Mouse (Mus musculus): ENCODE data around the gene Nacad. TPM values are rescaled to one million over a fixed set of nuclear protein-coding genes. Genes with fewer than 3 reads are reported as not detected.

Nacad gene
- polyA plus RNA-seq, 1 experiment from 2014 or later, result 28.4 TPM

- DNase-seq (ENCODE audit: low spot score) (no peak), ATAC-seq (replicated peaks; ENCODE audit: low FRiP score) (no peak)
- Histone ChIP-seq H3K36me3 (ENCODE audit: control insufficient read depth, insufficient read depth, low read length) (peaks cover 14% of the 10 kb centered on the region), H3K27ac (ENCODE audit: low read depth, low read length) (no peak overlapping the region), H3K4me3 (ENCODE audit: low read depth, low read length) (no peak overlapping the region), H3K4me1 (replicated peaks; ENCODE audit: control insufficient read depth, insufficient read depth, low read length) (peaks cover 9% of the 10 kb centered on the region), H3K4me2 (ENCODE audit: low read depth, low read length, severe bottlenecking) (no peak overlapping the region), H3K9me3 (ENCODE audit: control insufficient read depth, low read length) (no peaks in the 10 kb centered on the region), H3K9ac (ENCODE audit: low read length) (no peak overlapping the region), H3K27me3 (ENCODE audit: control insufficient read depth, insufficient read depth, low read length) (no peaks in the 10 kb centered on the region)
- WGBS, result 88% methylated on average over 6 of the region's 6 CpGs
These were observed 11.0 kb downstream of the Nacad start for GRCm38 (mm10) chr11:6594845-6595244.

GRCm38 (mm10) chr11:6593406-6593805 lies 12.4 kb downstream of the Nacad start:
- WGBS, result 82% methylated on average over 11 of the region's 11 CpGs
- no peak overlapping the region for H3K4me2 ChIP-seq (ENCODE audit: low read depth, low read length, severe bottlenecking)
- H3K36me3 ChIP-seq (ENCODE audit: control insufficient read depth, insufficient read depth, low read length), result peaks cover 14% of the 10 kb centered on the region
- no peak for ATAC-seq (replicated peaks; ENCODE audit: low FRiP score)
- peak; percentile 47 for DNase-seq (ENCODE audit: low spot score)
- no peak overlapping the region for H3K27ac ChIP-seq (ENCODE audit: low read depth, low read length)
- H3K9ac ChIP-seq (ENCODE audit: low read length), result no peak overlapping the region
- H3K4me3 ChIP-seq (ENCODE audit: low read depth, low read length), result no peak overlapping the region
- no peaks in the 10 kb centered on the region for H3K9me3 ChIP-seq (ENCODE audit: control insufficient read depth, low read length)
- H3K27me3 ChIP-seq (ENCODE audit: control insufficient read depth, insufficient read depth, low read length), result no peaks in the 10 kb centered on the region
- peaks cover under 1% of the 10 kb centered on the region; the same call in 1 of the 2 replicates for H3K4me1 ChIP-seq (replicated peaks; ENCODE audit: control insufficient read depth, insufficient read depth, low read length)

DNA sequence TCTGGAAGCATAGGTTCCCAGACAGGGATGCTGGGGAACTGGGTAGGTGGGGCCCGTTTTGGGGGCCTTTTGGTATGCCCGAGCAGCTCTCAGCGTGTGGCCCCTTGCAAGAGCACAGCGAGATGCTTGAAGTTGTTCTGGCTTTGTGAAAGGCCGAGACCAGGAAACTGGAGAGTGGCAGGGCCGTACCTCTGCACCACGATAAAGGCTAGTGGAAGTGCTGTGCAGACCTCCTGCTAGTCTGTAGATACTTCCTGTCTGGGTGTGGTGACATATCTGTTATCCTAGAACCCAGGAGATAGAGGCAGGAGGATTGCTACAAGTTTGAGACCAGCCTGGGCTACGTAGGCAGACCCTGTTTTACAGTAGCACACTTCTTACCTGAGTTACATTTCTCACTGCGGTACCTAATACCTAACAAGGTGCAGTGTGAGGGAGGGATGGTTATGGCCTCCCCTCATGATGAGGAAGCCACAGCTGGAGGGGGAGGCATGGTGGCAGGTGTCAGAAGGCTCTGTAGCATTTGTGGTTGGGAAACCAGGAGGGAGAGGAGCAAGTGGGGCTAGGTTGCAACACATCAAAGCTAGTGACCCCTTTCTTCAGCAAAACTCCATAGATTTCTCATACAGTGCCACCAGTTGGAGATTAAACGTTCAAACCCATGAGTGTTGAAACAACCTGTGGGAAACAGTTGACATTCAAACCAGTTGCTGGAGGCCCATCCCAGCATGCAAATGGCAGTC lies 14.7 kb downstream of the Nacad start:
- Histone ChIP-seq H3K9ac (ENCODE audit: low read length) (no peak overlapping the region), H3K9me3 (ENCODE audit: control insufficient read depth, low read length) (no peaks in the 10 kb centered on the region), H3K4me1 (replicated peaks; ENCODE audit: control insufficient read depth, insufficient read depth, low read length) (no peaks in the 10 kb centered on the region), H3K4me3 (ENCODE audit: low read depth, low read length) (no peak overlapping the region), H3K27me3 (ENCODE audit: control insufficient read depth, insufficient read depth, low read length) (no peaks in the 10 kb centered on the region), H3K4me2 (ENCODE audit: low read depth, low read length, severe bottlenecking) (no peak overlapping the region), H3K27ac (ENCODE audit: low read depth, low read length) (no peak overlapping the region), H3K36me3 (ENCODE audit: control insufficient read depth, insufficient read depth, low read length) (peaks cover 8% of the 10 kb centered on the region)
- 85% methylated on average over 10 of the region's 10 CpGs for WGBS
- DNase-seq (ENCODE audit: low spot score) (no peak), ATAC-seq (replicated peaks; ENCODE audit: low FRiP score) (no peak)

- ATAC-seq (replicated peaks; ENCODE audit: low FRiP score) (no peak), DNase-seq (ENCODE audit: low spot score) (no peak)
- H3K4me1 ChIP-seq (replicated peaks; ENCODE audit: control insufficient read depth, insufficient read depth, low read length), result no peaks in the 10 kb centered on the region
- H3K9me3 ChIP-seq (ENCODE audit: control insufficient read depth, low read length), result no peaks in the 10 kb centered on the region
- no peak overlapping the region for H3K27ac ChIP-seq (ENCODE audit: low read depth, low read length)
- no peak overlapping the region for H3K4me2 ChIP-seq (ENCODE audit: low read depth, low read length, severe bottlenecking)
- 93% methylated on average over 7 of the region's 7 CpGs for WGBS
- no peak overlapping the region for H3K9ac ChIP-seq (ENCODE audit: low read length)
- peaks cover 9% of the 10 kb centered on the region for H3K36me3 ChIP-seq (ENCODE audit: control insufficient read depth, insufficient read depth, low read length)
- H3K4me3 ChIP-seq (ENCODE audit: low read depth, low read length), result no peak overlapping the region
- no peaks in the 10 kb centered on the region for H3K27me3 ChIP-seq (ENCODE audit: control insufficient read depth, insufficient read depth, low read length)
These were observed 16.0 kb downstream of the Nacad start for GRCm38 (mm10) chr11:6589838-6590237.

DNA sequence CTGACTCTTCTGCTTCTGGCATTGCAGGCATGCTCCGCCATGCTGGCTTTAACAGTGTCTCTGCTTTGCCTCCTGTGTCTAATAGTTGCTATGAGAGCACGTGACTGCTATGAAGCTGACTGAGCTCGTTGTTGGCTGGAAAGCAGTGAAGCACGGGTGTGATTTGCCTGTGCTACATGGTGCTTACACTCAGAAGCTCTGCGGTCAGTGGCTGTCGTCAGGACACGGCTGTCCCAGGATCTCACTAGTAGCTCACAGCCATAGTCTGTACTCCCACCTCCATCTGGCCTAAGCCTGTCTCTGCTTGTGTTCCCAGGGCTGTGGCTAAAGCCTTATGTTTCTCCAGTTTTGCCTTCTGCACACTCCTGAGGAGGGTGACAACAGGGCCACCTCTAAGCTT lies 17.6 kb downstream of the Nacad start:
- ATAC-seq (replicated peaks; ENCODE audit: low FRiP score) (no peak), DNase-seq (ENCODE audit: low spot score) (no peak)
- H3K9ac ChIP-seq (ENCODE audit: low read length), result no peak overlapping the region
- no peak overlapping the region for H3K27ac ChIP-seq (ENCODE audit: low read depth, low read length)
- H3K36me3 ChIP-seq (ENCODE audit: control insufficient read depth, insufficient read depth, low read length), result peaks cover 9% of the 10 kb centered on the region
- H3K4me1 ChIP-seq (replicated peaks; ENCODE audit: control insufficient read depth, insufficient read depth, low read length), result no peaks in the 10 kb centered on the region
- no peaks in the 10 kb centered on the region for H3K9me3 ChIP-seq (ENCODE audit: control insufficient read depth, low read length)
- no peak overlapping the region for H3K4me2 ChIP-seq (ENCODE audit: low read depth, low read length, severe bottlenecking)
- no peaks in the 10 kb centered on the region for H3K27me3 ChIP-seq (ENCODE audit: control insufficient read depth, insufficient read depth, low read length)
- 95% methylated on average over 7 of the region's 7 CpGs for WGBS
- no peak overlapping the region for H3K4me3 ChIP-seq (ENCODE audit: low read depth, low read length)

DNA sequence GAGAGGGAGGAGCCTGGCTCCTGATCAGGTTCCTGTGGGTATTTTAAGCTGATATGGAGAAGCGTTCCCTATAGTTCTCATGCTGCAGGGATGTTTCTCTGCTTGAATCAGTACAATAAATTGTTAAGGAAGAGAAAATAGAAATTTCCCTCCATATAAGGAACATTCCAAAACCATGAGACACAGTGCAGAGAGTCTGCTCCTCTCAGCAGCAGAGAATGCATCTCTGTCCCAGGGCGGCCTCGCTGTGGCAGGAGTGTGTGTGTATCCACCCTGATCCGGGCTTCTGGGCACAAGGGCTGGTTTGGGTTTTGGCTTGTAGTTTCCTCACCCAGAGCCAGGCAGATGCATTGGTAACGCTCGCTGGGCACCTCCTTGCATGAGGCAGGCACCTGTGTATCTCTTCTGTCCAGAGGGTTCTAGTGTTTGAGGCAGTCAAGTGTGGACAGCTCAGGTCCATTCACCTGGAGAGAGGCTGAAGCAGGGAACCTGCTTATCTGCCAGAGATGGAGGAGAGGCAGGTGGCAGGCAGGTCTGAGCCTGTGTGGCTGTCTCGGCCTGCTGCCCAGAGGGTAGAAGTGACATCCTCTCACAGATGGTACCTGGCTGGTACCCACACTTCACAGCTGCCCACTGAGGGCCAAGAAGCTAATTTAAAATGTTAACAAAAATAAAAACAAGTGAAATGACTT lies 18.5 kb downstream of the Nacad start:
- WGBS, result 92% methylated on average over 7 of the region's 7 CpGs
- Histone ChIP-seq H3K9me3 (ENCODE audit: control insufficient read depth, low read length) (no peaks in the 10 kb centered on the region), H3K9ac (ENCODE audit: low read length) (no peak overlapping the region), H3K4me3 (ENCODE audit: low read depth, low read length) (no peak overlapping the region), H3K4me2 (ENCODE audit: low read depth, low read length, severe bottlenecking) (no peak overlapping the region), H3K27me3 (ENCODE audit: control insufficient read depth, insufficient read depth, low read length) (no peaks in the 10 kb centered on the region), H3K36me3 (ENCODE audit: control insufficient read depth, insufficient read depth, low read length) (peaks cover 2% of the 10 kb centered on the region; the same call in 1 of the 2 replicates), H3K4me1 (replicated peaks; ENCODE audit: control insufficient read depth, insufficient read depth, low read length) (no peaks in the 10 kb centered on the region), H3K27ac (ENCODE audit: low read depth, low read length) (no peak overlapping the region)
- no peak for DNase-seq (ENCODE audit: low spot score)
- ATAC-seq (replicated peaks; ENCODE audit: low FRiP score), result no peak

DNA sequence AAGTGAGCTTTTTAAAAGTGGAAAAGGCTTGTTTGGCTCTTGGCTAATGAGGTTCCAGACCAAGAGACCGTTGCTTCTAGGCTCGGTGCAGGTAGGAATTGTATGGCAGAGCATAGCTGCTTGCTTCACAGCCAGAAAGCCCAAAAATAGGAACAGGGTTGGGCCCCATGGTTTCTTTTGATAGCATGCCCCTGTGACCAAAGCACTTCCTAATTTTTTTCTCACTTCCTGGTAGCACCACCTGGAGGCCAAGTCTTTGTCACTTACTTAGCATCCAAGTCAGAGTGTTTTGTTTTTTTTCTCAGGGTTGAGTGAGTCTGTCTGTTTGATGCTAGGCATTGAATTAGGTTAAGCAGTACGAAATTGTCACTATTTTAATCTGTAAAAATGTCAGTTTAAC lies 19.2 kb downstream of the Nacad start:
- WGBS, result 86% methylated on average over 3 of the region's 3 CpGs
- Histone ChIP-seq H3K9me3 (ENCODE audit: control insufficient read depth, low read length) (no peaks in the 10 kb centered on the region), H3K27ac (ENCODE audit: low read depth, low read length) (no peak overlapping the region), H3K9ac (ENCODE audit: low read length) (no peak overlapping the region), H3K36me3 (ENCODE audit: control insufficient read depth, insufficient read depth, low read length) (peaks cover 2% of the 10 kb centered on the region; the same call in 1 of the 2 replicates), H3K4me2 (ENCODE audit: low read depth, low read length, severe bottlenecking) (no peak overlapping the region), H3K4me1 (replicated peaks; ENCODE audit: control insufficient read depth, insufficient read depth, low read length) (no peaks in the 10 kb centered on the region), H3K4me3 (ENCODE audit: low read depth, low read length) (no peak overlapping the region), H3K27me3 (ENCODE audit: control insufficient read depth, insufficient read depth, low read length) (no peaks in the 10 kb centered on the region)
- DNase-seq (ENCODE audit: low spot score) (no peak), ATAC-seq (replicated peaks; ENCODE audit: low FRiP score) (no peak)

GRCm38 (mm10) chr11:6585748-6586147 lies 20.1 kb downstream of the Nacad start:
- Histone ChIP-seq H3K4me1 (replicated peaks; ENCODE audit: control insufficient read depth, insufficient read depth, low read length) (no peaks in the 10 kb centered on the region), H3K4me3 (ENCODE audit: low read depth, low read length) (no peak overlapping the region), H3K4me2 (ENCODE audit: low read depth, low read length, severe bottlenecking) (no peak overlapping the region), H3K9me3 (ENCODE audit: control insufficient read depth, low read length) (no peaks in the 10 kb centered on the region), H3K27ac (ENCODE audit: low read depth, low read length) (no peak overlapping the region), H3K36me3 (ENCODE audit: control insufficient read depth, insufficient read depth, low read length) (peaks cover 2% of the 10 kb centered on the region; the same call in 1 of the 2 replicates), H3K9ac (ENCODE audit: low read length) (no peak overlapping the region), H3K27me3 (ENCODE audit: control insufficient read depth, insufficient read depth, low read length) (no peaks in the 10 kb centered on the region)
- no peak for ATAC-seq (replicated peaks; ENCODE audit: low FRiP score)
- DNase-seq (ENCODE audit: low spot score), result no peak
- 97% methylated on average over 8 of the region's 8 CpGs for WGBS

Measured in forebrain, embryonic 11.5 days (tissue).